Mouse (Mus musculus) hindbrain, postnatal 0 days (tissue): ENCODE measurements around the gene Sec24d. TPM values are rescaled to one million over a fixed set of nuclear protein-coding genes. Genes with fewer than 3 reads are reported as not detected.

Source experiments
- ATAC-seq: fragments of 200-750 bp; cut with Nextera tagmentation; 2 replicates; pipeline ENCODE4 v1.8.0; 2017; ENCODE audit warnings: mild to moderate bottlenecking, moderate TSS enrichment, moderate library complexity
- DNase-seq: peaks from one replicate; pipeline ENCODE4 v3.0.0-alpha.2; 2015; ENCODE audit warnings: low spot score
- H3K27ac ChIP-seq: fragments of 300-500 bp; sonication (generic); 2 replicates; pipeline ENCODE4 v1.5.1; 2014; ENCODE audit warnings: mild to moderate bottlenecking
- H3K27me3 ChIP-seq: fragments of 300-500 bp; sonication (generic); 2 replicates; pipeline ENCODE4 v1.6.1; 2014; ENCODE audit warnings: low read length, mixed read lengths; ENCODE audit not compliant: insufficient read depth
- H3K36me3 ChIP-seq: fragments of 300-500 bp; sonication (generic); 2 replicates; pipeline ENCODE4 v1.6.1; 2014; ENCODE audit warnings: low read length, mixed read lengths; ENCODE audit not compliant: insufficient read depth
- H3K4me1 ChIP-seq: fragments of 300-500 bp; sonication (generic); 2 replicates; pipeline ENCODE4 v1.6.1; 2014; ENCODE audit warnings: antibody characterized with exemption, low read length, mixed read lengths; ENCODE audit not compliant: insufficient read depth
- H3K4me2 ChIP-seq: fragments of 300-500 bp; sonication (generic); 2 replicates; pipeline ENCODE4 v1.6.1; 2014; ENCODE audit warnings: low read depth, mild to moderate bottlenecking, low read length, moderate library complexity, mixed read lengths
- H3K4me3 ChIP-seq: fragments of 300-500 bp; sonication (generic); 2 replicates; pipeline ENCODE4 v1.5.1; 2014; ENCODE audit warnings: low read length
- H3K9ac ChIP-seq: fragments of 300-500 bp; sonication (generic); replicated peaks from 2 replicates; pipeline ENCODE4 v1.6.1; 2014; ENCODE audit warnings: mild to moderate bottlenecking, low read length, moderate library complexity, mixed read lengths
- H3K9me3 ChIP-seq: fragments of 300-500 bp; sonication (generic); 2 replicates; pipeline ENCODE4 v1.6.1; 2016; ENCODE audit warnings: low read length, mixed read lengths
- CTCF ChIP-seq: IDR thresholded peaks from 2 replicates; pipeline ENCODE4 v1.5.1; 2016; ENCODE audit warnings: antibody characterized with exemption, control low read depth, low read depth
- WGBS: fragments of 180-500 bp; shearing (Covaris S2); extraction: QIAGEN DNeasy Blood & Tissue Kit; methylation state at CpG from one replicate; pipeline ENCODE4 v1.1.7; 2014; 5-methylcytosine and 5-hydroxymethylcytosine counted together
- polyA plus RNA-seq: library from polyadenylated mRNA; unstranded; fragments of >200 nt; fragmentation: Nextera tagmentation; extraction: Ambion mirVana; gene quantifications from 2 replicates; pipeline ENCODE4 v1.2.1, GENCODE M21; 2015
- total RNA-seq: library from RNA; depleted of rRNA; stranded (reverse); fragments of >200 nt; gene quantifications from 2 replicates; pipeline ENCODE4 v1.2.3, GENCODE M21; 2014

Sec24d gene
- total and polyA plus RNA-seq, 2 experiments from 2014 or later, result 11.9 to 28.9 TPM

- H3K9me3 ChIP-seq, result no peaks in the 10 kb centered on the region
- 44% methylated on average over 3 of the region's 3 CpGs for WGBS
- no peak for TF ChIP-seq CTCF
Measured at GRCm38 (mm10) chr3:123335480-123335879, 68.2 kb downstream of the Sec24d start.

GRCm38 (mm10) chr3:123336455-123336854 is 69.2 kb downstream of the Sec24d start:
- no peak overlapping the region for H3K4me2 ChIP-seq
- TF ChIP-seq CTCF, result no peak
- H3K27me3 ChIP-seq, result no peaks in the 10 kb centered on the region
- DNase-seq (no peak), ATAC-seq (no peak)
- H3K9ac ChIP-seq, result no peak overlapping the region
- H3K27ac ChIP-seq, result no peak overlapping the region
- WGBS, result 48% methylated on average over 7 of the region's 7 CpGs
- H3K36me3 ChIP-seq, result no peaks in the 10 kb centered on the region
- no peaks in the 10 kb centered on the region for H3K9me3 ChIP-seq
- H3K4me1 ChIP-seq, result no peaks in the 10 kb centered on the region
- no peak overlapping the region for H3K4me3 ChIP-seq

More at GRCm38 (mm10) chr3:123335480-123335879, 68.2 kb downstream of the Sec24d start:
- H3K36me3 ChIP-seq, result no peaks in the 10 kb centered on the region
- no peaks in the 10 kb centered on the region for H3K27me3 ChIP-seq
- DNase-seq, result peak; percentile 69
- no peak overlapping the region for H3K9ac ChIP-seq
- H3K4me1 ChIP-seq, result no peaks in the 10 kb centered on the region
- H3K4me3 ChIP-seq, result no peak overlapping the region
- H3K27ac ChIP-seq, result no peak overlapping the region; the same call in 1 of the 2 replicates
- H3K4me2 ChIP-seq, result 0 out of 2 replicates have a peak overlapping the region, but pooled peaks have one; percentile 5
- no peak for ATAC-seq

GRCm38 (mm10) chr3:123336951-123337350 is 69.7 kb downstream of the Sec24d start:
- Histone ChIP-seq H3K4me3 (no peak overlapping the region), H3K36me3 (no peaks in the 10 kb centered on the region), H3K4me2 (no peak overlapping the region), H3K9ac (no peak overlapping the region), H3K9me3 (no peaks in the 10 kb centered on the region), H3K27ac (no peak overlapping the region), H3K27me3 (no peaks in the 10 kb centered on the region), H3K4me1 (no peaks in the 10 kb centered on the region)
- DNase-seq (no peak), ATAC-seq (no peak)
- 71% methylated on average over 5 of the region's 5 CpGs for WGBS
- TF ChIP-seq CTCF, result no peak

GRCm38 (mm10) chr3:123337853-123338252 is 70.6 kb downstream of the Sec24d start:
- Histone ChIP-seq H3K9me3 (no peaks in the 10 kb centered on the region), H3K27me3 (no peaks in the 10 kb centered on the region), H3K4me2 (no peak overlapping the region), H3K36me3 (no peaks in the 10 kb centered on the region), H3K27ac (no peak overlapping the region), H3K4me3 (no peak overlapping the region), H3K4me1 (no peaks in the 10 kb centered on the region), H3K9ac (no peak overlapping the region)
- no peak for TF ChIP-seq CTCF
- no peak for ATAC-seq
- WGBS, result 83% methylated on average over 6 of the region's 6 CpGs
- no peak for DNase-seq

- DNase-seq (no peak), ATAC-seq (no peak)
- H3K27me3 ChIP-seq, result no peaks in the 10 kb centered on the region
- H3K4me3 ChIP-seq, result no peak overlapping the region
- no peak for TF ChIP-seq CTCF
- H3K9me3 ChIP-seq, result no peaks in the 10 kb centered on the region
- no peak overlapping the region for H3K4me2 ChIP-seq
- H3K9ac ChIP-seq, result no peak overlapping the region
- no peaks in the 10 kb centered on the region for H3K36me3 ChIP-seq
- no peaks in the 10 kb centered on the region for H3K4me1 ChIP-seq
- H3K27ac ChIP-seq, result no peak overlapping the region
- WGBS, result 73% methylated on average over 12 of the region's 12 CpGs
Measured at GRCm38 (mm10) chr3:123338666-123339195, 71.5 kb downstream of the Sec24d start.

GRCm38 (mm10) chr3:123341049-123341448 is 73.8 kb downstream of the Sec24d start:
- WGBS, result 81% methylated on average over 2 of the region's 2 CpGs
- Histone ChIP-seq H3K9me3 (no peaks in the 10 kb centered on the region), H3K4me2 (no peak overlapping the region), H3K4me1 (no peaks in the 10 kb centered on the region), H3K36me3 (no peaks in the 10 kb centered on the region; the same call in 1 of the 2 replicates), H3K4me3 (no peak overlapping the region), H3K27ac (no peak overlapping the region), H3K9ac (no peak overlapping the region), H3K27me3 (no peaks in the 10 kb centered on the region)
- no peak for TF ChIP-seq CTCF
- DNase-seq, result no peak
- ATAC-seq, result peak; percentile 51; the same call in 1 of the 2 replicates

GRCm38 (mm10) chr3:123343690-123344089 is 76.4 kb downstream of the Sec24d start:
- no peak for TF ChIP-seq CTCF
- WGBS, result 83% methylated on average over 6 of the region's 6 CpGs
- no peak overlapping the region for H3K4me3 ChIP-seq
- no peak overlapping the region for H3K9ac ChIP-seq
- ATAC-seq, result no peak
- no peak overlapping the region for H3K4me2 ChIP-seq
- H3K27ac ChIP-seq, result no peak overlapping the region
- H3K4me1 ChIP-seq, result no peaks in the 10 kb centered on the region
- H3K27me3 ChIP-seq, result no peaks in the 10 kb centered on the region
- no peaks in the 10 kb centered on the region; the same call in 1 of the 2 replicates for H3K36me3 ChIP-seq
- no peaks in the 10 kb centered on the region for H3K9me3 ChIP-seq
- DNase-seq, result no peak
